Mouse (Mus musculus): Measurements from ENCODE around the gene Epc2.

DNA sequence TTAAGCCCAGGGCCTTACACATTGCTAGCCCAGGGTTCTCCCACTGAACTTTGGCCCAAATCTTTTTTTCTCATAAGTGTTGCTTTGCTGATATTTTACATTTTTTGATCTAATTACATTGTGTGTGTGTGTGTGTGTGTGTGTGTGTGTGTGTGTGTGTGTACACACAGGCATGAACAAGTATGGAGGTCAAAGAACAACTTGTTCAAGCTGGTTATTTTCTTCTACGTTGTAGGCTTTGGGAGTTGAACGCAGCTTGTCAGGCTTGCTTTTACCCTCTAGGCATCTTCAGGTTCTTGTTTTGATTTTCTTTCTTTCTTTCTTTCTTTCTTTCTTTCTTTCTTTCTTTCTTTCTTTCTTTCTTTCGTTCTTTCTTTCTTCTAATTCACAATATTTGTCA is 19.9 kb downstream of the Epc2 start:
- TF ChIP-seq ZNF384 (IDR thresholded peaks at IDR 0.05; ENCODE audit: low read depth, low read length) (no peak), CHD2 (IDR thresholded peaks at IDR 0.05; ENCODE audit: low read depth, low read length) (no peak), MAFK (IDR thresholded peaks at IDR 0.05; ENCODE audit: insufficient read depth, low read depth, low read length) (no peak), HCFC1 (IDR thresholded peaks at IDR 0.05; ENCODE audit: borderline replicate concordance, insufficient read depth, low read length) (no peak)

Measured in ES-E14 (cell line).